Mouse (Mus musculus): ENCODE results near the gene Ccr8. TPM values are rescaled to one million over a fixed set of nuclear protein-coding genes. Genes with fewer than 3 reads are reported as not detected.

The Ccr8 gene
- polyA plus RNA-seq, 1 experiment: 0.82 TPM

GRCm38 (mm10) chr9:120078241-120078640, 13.7 kb upstream of the Ccr8 start:
- DNase-seq (ENCODE audit: low read depth in 1 of 2, low spot score in 2 of 2): no peak

GRCm38 (mm10) chr9:120079901-120080300, 12.0 kb upstream of the Ccr8 start:
- no peak for DNase-seq (ENCODE audit: low read depth in 1 of 2, low spot score in 2 of 2)
- peaks cover 10% of the 10 kb centered on the region for H3K4me1 ChIP-seq (ENCODE audit: control insufficient read depth, insufficient read depth, insufficient read length)
- no peak for TF ChIP-seq CTCF (IDR thresholded peaks at IDR 0.05; ENCODE audit: extremely low read depth, insufficient read depth, insufficient read length, insufficient replicate concordance)
- TF ChIP-seq POLR2A (IDR thresholded peaks at IDR 0.05; ENCODE audit: low read depth, low read length): no peak

More at GRCm38 (mm10) chr9:120078241-120078640, 13.7 kb upstream of the Ccr8 start:
- H3K4me1 ChIP-seq (ENCODE audit: control insufficient read depth, insufficient read depth, insufficient read length): peaks cover 6% of the 10 kb centered on the region
- 60% methylated on average over 3 of the region's 3 CpGs for WGBS
- no peaks in the 10 kb centered on the region for H3K36me3 ChIP-seq (ENCODE audit: control insufficient read depth, insufficient read depth, low read length)
- H3K27me3 ChIP-seq (ENCODE audit: control insufficient read depth, insufficient read depth, low read length): no peaks in the 10 kb centered on the region
- no peak for TF ChIP-seq CTCF (IDR thresholded peaks at IDR 0.05; ENCODE audit: extremely low read depth, insufficient read depth, insufficient read length, insufficient replicate concordance)
- no peak for TF ChIP-seq POLR2A (IDR thresholded peaks at IDR 0.05; ENCODE audit: low read depth, low read length)
- no peak overlapping the region for H3K4me3 ChIP-seq (ENCODE audit: extremely low read depth, insufficient read depth, insufficient read length)
- no peak overlapping the region for H3K27ac ChIP-seq (ENCODE audit: insufficient read depth, low read length)

GRCm38 (mm10) chr9:120080546-120081108, 11.3 kb upstream of the Ccr8 start:
- Histone ChIP-seq H3K27me3 (ENCODE audit: control insufficient read depth, insufficient read depth, low read length) (no peaks in the 10 kb centered on the region), H3K36me3 (ENCODE audit: control insufficient read depth, insufficient read depth, low read length) (no peaks in the 10 kb centered on the region), H3K4me1 (ENCODE audit: control insufficient read depth, insufficient read depth, insufficient read length) (peaks cover 10% of the 10 kb centered on the region), H3K4me3 (ENCODE audit: extremely low read depth, insufficient read depth, insufficient read length) (no peak overlapping the region), H3K27ac (ENCODE audit: insufficient read depth, low read length) (no peak overlapping the region)
- DNase-seq (ENCODE audit: low read depth in 1 of 2, low spot score in 2 of 2): no peak
- 83% methylated on average over 8 of the region's 8 CpGs for WGBS
- TF ChIP-seq POLR2A (IDR thresholded peaks at IDR 0.05; ENCODE audit: low read depth, low read length) (no peak), CTCF (IDR thresholded peaks at IDR 0.05; ENCODE audit: extremely low read depth, insufficient read depth, insufficient read length, insufficient replicate concordance) (no peak)

More at GRCm38 (mm10) chr9:120079901-120080300, 12.0 kb upstream of the Ccr8 start:
- no peaks in the 10 kb centered on the region for H3K27me3 ChIP-seq (ENCODE audit: control insufficient read depth, insufficient read depth, low read length)
- H3K4me3 ChIP-seq (ENCODE audit: extremely low read depth, insufficient read depth, insufficient read length): no peak overlapping the region
- H3K27ac ChIP-seq (ENCODE audit: insufficient read depth, low read length): no peak overlapping the region
- H3K36me3 ChIP-seq (ENCODE audit: control insufficient read depth, insufficient read depth, low read length): no peaks in the 10 kb centered on the region
- 47% methylated on average over 7 of the region's 7 CpGs for WGBS

- Histone ChIP-seq H3K27me3 (ENCODE audit: control insufficient read depth, insufficient read depth, low read length) (no peaks in the 10 kb centered on the region), H3K4me3 (ENCODE audit: extremely low read depth, insufficient read depth, insufficient read length) (no peak overlapping the region), H3K36me3 (ENCODE audit: control insufficient read depth, insufficient read depth, low read length) (no peaks in the 10 kb centered on the region), H3K4me1 (ENCODE audit: control insufficient read depth, insufficient read depth, insufficient read length) (peaks cover 10% of the 10 kb centered on the region), H3K27ac (ENCODE audit: insufficient read depth, low read length) (no peak overlapping the region)
- TF ChIP-seq CTCF (IDR thresholded peaks at IDR 0.05; ENCODE audit: extremely low read depth, insufficient read depth, insufficient read length, insufficient replicate concordance) (0 out of 2 replicates have a peak, but pooled peaks have one; percentile 3), POLR2A (IDR thresholded peaks at IDR 0.05; ENCODE audit: low read depth, low read length) (no peak)
- DNase-seq (ENCODE audit: low read depth in 1 of 2, low spot score in 2 of 2): no peak
- 82% methylated on average over 6 of the region's 6 CpGs for WGBS
Measured at GRCm38 (mm10) chr9:120081247-120081646, 10.7 kb upstream of the Ccr8 start.

- H3K36me3 ChIP-seq (ENCODE audit: control insufficient read depth, insufficient read depth, low read length): no peaks in the 10 kb centered on the region
- DNase-seq (ENCODE audit: low read depth in 1 of 2, low spot score in 2 of 2): no peak
- no peak overlapping the region for H3K4me3 ChIP-seq (ENCODE audit: extremely low read depth, insufficient read depth, insufficient read length)
- WGBS: 83% methylated on average over 5 of the region's 5 CpGs
- no peak overlapping the region for H3K27ac ChIP-seq (ENCODE audit: insufficient read depth, low read length)
- TF ChIP-seq CTCF (IDR thresholded peaks at IDR 0.05; ENCODE audit: extremely low read depth, insufficient read depth, insufficient read length, insufficient replicate concordance) (no peak), POLR2A (IDR thresholded peaks at IDR 0.05; ENCODE audit: low read depth, low read length) (no peak)
- peaks cover 10% of the 10 kb centered on the region for H3K4me1 ChIP-seq (ENCODE audit: control insufficient read depth, insufficient read depth, insufficient read length)
- H3K27me3 ChIP-seq (ENCODE audit: control insufficient read depth, insufficient read depth, low read length): no peaks in the 10 kb centered on the region
Measured at GRCm38 (mm10) chr9:120081967-120082366, 9.9 kb upstream of the Ccr8 start.

GRCm38 (mm10) chr9:120082691-120083090, 9.2 kb upstream of the Ccr8 start:
- no peaks in the 10 kb centered on the region for H3K27me3 ChIP-seq (ENCODE audit: control insufficient read depth, insufficient read depth, low read length)
- 67% methylated on average over 4 of the region's 4 CpGs for WGBS
- no peak for TF ChIP-seq POLR2A (IDR thresholded peaks at IDR 0.05; ENCODE audit: low read depth, low read length)
- no peak for TF ChIP-seq CTCF (IDR thresholded peaks at IDR 0.05; ENCODE audit: extremely low read depth, insufficient read depth, insufficient read length, insufficient replicate concordance)

GRCm38 (mm10) chr9:120083158-120083894, 8.6 kb upstream of the Ccr8 start:
- DNase-seq (ENCODE audit: low read depth in 1 of 2, low spot score in 2 of 2): no peak
- peaks cover 10% of the 10 kb centered on the region for H3K4me1 ChIP-seq (ENCODE audit: control insufficient read depth, insufficient read depth, insufficient read length)
- H3K27me3 ChIP-seq (ENCODE audit: control insufficient read depth, insufficient read depth, low read length): no peaks in the 10 kb centered on the region
- TF ChIP-seq POLR2A (IDR thresholded peaks at IDR 0.05; ENCODE audit: low read depth, low read length) (no peak), CTCF (IDR thresholded peaks at IDR 0.05; ENCODE audit: extremely low read depth, insufficient read depth, insufficient read length, insufficient replicate concordance) (no peak)
- no peak overlapping the region for H3K27ac ChIP-seq (ENCODE audit: insufficient read depth, low read length)
- no peaks in the 10 kb centered on the region for H3K36me3 ChIP-seq (ENCODE audit: control insufficient read depth, insufficient read depth, low read length)
- no peak overlapping the region for H3K4me3 ChIP-seq (ENCODE audit: extremely low read depth, insufficient read depth, insufficient read length)
- WGBS: 64% methylated on average over 18 of the region's 18 CpGs

More at GRCm38 (mm10) chr9:120082691-120083090, 9.2 kb upstream of the Ccr8 start:
- H3K4me1 ChIP-seq (ENCODE audit: control insufficient read depth, insufficient read depth, insufficient read length): peaks cover 10% of the 10 kb centered on the region
- DNase-seq (ENCODE audit: low read depth in 1 of 2, low spot score in 2 of 2): no peak
- no peak overlapping the region for H3K27ac ChIP-seq (ENCODE audit: insufficient read depth, low read length)
- no peak overlapping the region for H3K4me3 ChIP-seq (ENCODE audit: extremely low read depth, insufficient read depth, insufficient read length)
- H3K36me3 ChIP-seq (ENCODE audit: control insufficient read depth, insufficient read depth, low read length): no peaks in the 10 kb centered on the region
